Mouse (Mus musculus): ENCODE data around the gene Igfbpl1.

DNA sequence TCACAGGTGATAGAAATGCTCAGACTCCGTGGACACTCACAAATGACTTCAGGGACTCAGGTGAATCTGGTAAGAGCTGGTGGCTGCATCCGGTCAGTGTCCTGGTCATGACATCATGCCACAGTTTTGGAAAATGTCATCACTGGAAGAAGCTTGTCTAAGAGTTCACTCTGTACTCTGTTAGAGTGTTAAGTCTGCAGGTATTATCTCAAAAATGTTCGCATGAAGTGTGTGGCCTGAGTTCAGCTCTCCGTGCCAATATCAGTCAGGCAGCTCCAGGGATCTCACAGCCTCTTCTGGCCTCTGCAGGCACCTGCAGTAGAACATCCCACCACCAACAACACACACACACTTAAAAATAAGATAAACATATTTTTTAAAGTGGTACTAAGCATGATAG lies 64.1 kb downstream of the Igfbpl1 start:
- TF ChIP-seq POLR2A (IDR thresholded peaks at IDR 0.05; ENCODE audit: low read depth, low read length) (no peak), CTCF (IDR thresholded peaks at IDR 0.05; ENCODE audit: extremely low read depth, insufficient read length, insufficient replicate concordance, low read depth, low read length) (no peak)

Data from small intestine, adult 2 months (tissue).